Mouse (Mus musculus) MEL (cell line): ENCODE measurements around the gene Cby3. TPM values are rescaled to one million over a fixed set of nuclear protein-coding genes. Genes with fewer than 3 reads are reported as not detected.

Source experiments
- DNase-seq: peaks from one replicate; pipeline ENCODE4 v3.0.0; 2011; ENCODE audit warnings: low read depth, low spot score
- H3K27ac ChIP-seq: 2 replicates; pipeline ENCODE4 v1.5.1; 2012; ENCODE audit warnings: low read depth, mild to moderate bottlenecking, control low read depth, low read length, moderate library complexity; ENCODE audit not compliant: control insufficient read depth
- H3K27me3 ChIP-seq, 2 experiments: fragments of 150-350 bp in 1 of 2; sonication (generic) in 1 of 2; 2 replicates each; pipeline ENCODE4 v1.6.1; 2012; ENCODE audit warnings: low read length in 2 of 2, mild to moderate bottlenecking in 2 of 2, improper control_type of control experiment in 1 of 2, moderate library complexity in 1 of 2; ENCODE audit not compliant: insufficient read depth in 2 of 2, control insufficient read depth in 1 of 2
- H3K36me3 ChIP-seq, 2 experiments: 2 replicates each; pipeline ENCODE4 v1.6.1; 2012 to 2014; ENCODE audit warnings: low read length in 2 of 2, improper control_type of control experiment in 1 of 2, inconsistent platforms in 1 of 2, mild to moderate bottlenecking in 1 of 2; ENCODE audit not compliant: insufficient read depth in 2 of 2, control insufficient read depth in 1 of 2
- H3K4me1 ChIP-seq, 2 experiments: fragments of 150-350 bp in 1 of 2; sonication (generic) in 1 of 2; 2 replicates each; pipeline ENCODE4 v1.6.1; 2012; ENCODE audit warnings: low read length in 2 of 2, improper control_type of control experiment in 1 of 2, mild to moderate bottlenecking in 1 of 2; ENCODE audit not compliant: insufficient read depth in 2 of 2, control insufficient read depth in 1 of 2
- H3K4me3 ChIP-seq, 2 experiments: fragments of 150-350 bp in 1 of 2; sonication (generic) in 1 of 2; 2 replicates each; pipeline ENCODE4 v1.5.1; 2012; ENCODE audit warnings: low read depth in 2 of 2, low read length in 2 of 2, mild to moderate bottlenecking in 2 of 2, moderate library complexity in 2 of 2, control low read depth in 1 of 2, improper control_type of control experiment in 1 of 2; ENCODE audit not compliant: control insufficient read depth in 1 of 2, insufficient read depth in 1 of 2
- H3K79me2 ChIP-seq: 2 replicates; pipeline ENCODE4 v1.6.1; 2012; ENCODE audit warnings: mild to moderate bottlenecking, low read length, moderate library complexity; ENCODE audit not compliant: control insufficient read depth, poor library complexity, insufficient read depth
- H3K9ac ChIP-seq: 2 replicates; pipeline ENCODE4 v1.6.1; 2012; ENCODE audit warnings: low read depth, mild to moderate bottlenecking, control low read depth, low read length, moderate library complexity; ENCODE audit not compliant: control insufficient read depth, poor library complexity, severe bottlenecking
- H3K9me3 ChIP-seq: fragments of 150-350 bp; sonication (generic); replicated peaks from 2 replicates; pipeline ENCODE4 v1.6.1; 2012; ENCODE audit warnings: mild to moderate bottlenecking, low read length, improper control_type of control experiment, moderate library complexity; ENCODE audit not compliant: insufficient read depth
- CHD1 ChIP-seq: IDR thresholded peaks from 2 replicates; pipeline ENCODE4 v1.6.1; 2012; ENCODE audit warnings: low read depth, mild to moderate bottlenecking, inconsistent platforms, low read length, improper control_type of control experiment
- CHD2 ChIP-seq: IDR thresholded peaks from 2 replicates; pipeline ENCODE4 v1.6.1; 2011; ENCODE audit warnings: low read length, improper control_type of control experiment
- E2F4 ChIP-seq: IDR thresholded peaks from 2 replicates; pipeline ENCODE4 v1.6.1; 2011; ENCODE audit warnings: low read depth, low read length, improper control_type of control experiment, borderline replicate concordance
- EP300 ChIP-seq, 2 experiments: IDR thresholded peaks; 2 replicates each; pipeline ENCODE4 v1.6.1; 2011; ENCODE audit warnings: improper control_type of control experiment in 2 of 2, low read length in 2 of 2, low read depth in 1 of 2, mild to moderate bottlenecking in 1 of 2
- ETS1 ChIP-seq: IDR thresholded peaks from 2 replicates; pipeline ENCODE4 v1.6.1; 2012; ENCODE audit warnings: low read depth, mild to moderate bottlenecking, inconsistent platforms, low read length, improper control_type of control experiment, moderate library complexity
- GABPA ChIP-seq: IDR thresholded peaks from 2 replicates; pipeline ENCODE4 v1.6.1; 2012; ENCODE audit warnings: low read depth, mild to moderate bottlenecking, inconsistent platforms, low read length, improper control_type of control experiment, moderate library complexity
- GATA1 ChIP-seq: IDR thresholded peaks from 2 replicates; pipeline ENCODE4 v1.6.1; 2011; ENCODE audit warnings: low read depth, low read length, improper control_type of control experiment
- JUND ChIP-seq: IDR thresholded peaks from 2 replicates; pipeline ENCODE4 v1.6.1; 2011; ENCODE audit warnings: low read depth, mild to moderate bottlenecking, improper control_type of control experiment, low read length
- MAFK ChIP-seq: IDR thresholded peaks from 2 replicates; pipeline ENCODE4 v1.6.1; 2011; ENCODE audit warnings: low read depth, mild to moderate bottlenecking, low read length, improper control_type of control experiment, borderline replicate concordance
- MAX ChIP-seq: IDR thresholded peaks from 2 replicates; pipeline ENCODE4 v1.6.1; 2011; ENCODE audit warnings: low read length, improper control_type of control experiment
- MAZ ChIP-seq: IDR thresholded peaks from 2 replicates; pipeline ENCODE4 v1.6.1; 2012; ENCODE audit warnings: low read depth, mild to moderate bottlenecking, inconsistent platforms, low read length, improper control_type of control experiment
- MXI1 ChIP-seq: IDR thresholded peaks from 2 replicates; pipeline ENCODE4 v1.6.1; 2011; ENCODE audit warnings: mild to moderate bottlenecking, low read depth, low read length, improper control_type of control experiment
- MYB ChIP-seq: IDR thresholded peaks from 2 replicates; pipeline ENCODE4 v1.6.1; 2011; ENCODE audit warnings: mild to moderate bottlenecking, low read depth, low read length, improper control_type of control experiment
- MYC ChIP-seq: IDR thresholded peaks from 2 replicates; pipeline ENCODE4 v1.6.1; 2011; ENCODE audit warnings: low read depth, mild to moderate bottlenecking, low read length, improper control_type of control experiment, moderate library complexity
- NELFE ChIP-seq: IDR thresholded peaks from 2 replicates; pipeline ENCODE4 v1.6.1; 2011; ENCODE audit warnings: low read depth, low read length, improper control_type of control experiment
- NRF1 ChIP-seq: IDR thresholded peaks from 2 replicates; pipeline ENCODE4 v1.6.1; 2014; ENCODE audit warnings: low read depth, mild to moderate bottlenecking, inconsistent platforms, low read length, improper control_type of control experiment, moderate library complexity; ENCODE audit not compliant: poor library complexity, insufficient read depth, severe bottlenecking
- POLR2A ChIP-seq, 2 experiments: IDR thresholded peaks; 2 replicates each; pipeline ENCODE4 v1.6.1; 2011 to 2012; ENCODE audit warnings: low read length in 2 of 2, mild to moderate bottlenecking in 2 of 2, control low read depth in 1 of 2, improper control_type of control experiment in 1 of 2, low read depth in 1 of 2, moderate library complexity in 1 of 2; ENCODE audit not compliant: control insufficient read depth in 1 of 2, insufficient read depth in 1 of 2, poor library complexity in 1 of 2
- POLR2AphosphoS2 ChIP-seq: IDR thresholded peaks from 2 replicates; pipeline ENCODE4 v1.6.1; 2011; ENCODE audit warnings: low read length, improper control_type of control experiment
- POLR2AphosphoS5 ChIP-seq: IDR thresholded peaks from 2 replicates; pipeline ENCODE4 v1.6.1; 2012; ENCODE audit warnings: low read depth, borderline replicate concordance, mild to moderate bottlenecking, inconsistent platforms, low read length, moderate library complexity, mixed read lengths
- TAL1 ChIP-seq: IDR thresholded peaks from 2 replicates; pipeline ENCODE4 v1.6.1; 2012; ENCODE audit warnings: mild to moderate bottlenecking, inconsistent platforms, low read length, moderate library complexity, mixed read lengths
- TBP ChIP-seq: IDR thresholded peaks from 2 replicates; pipeline ENCODE4 v1.8.0; 2011; ENCODE audit warnings: low read depth, low read length, improper control_type of control experiment
- TCF12 ChIP-seq: IDR thresholded peaks from 2 replicates; pipeline ENCODE4 v1.6.1; 2014; ENCODE audit warnings: low read depth, mild to moderate bottlenecking, inconsistent platforms, low read length, improper control_type of control experiment, moderate library complexity
- UBTF ChIP-seq: IDR thresholded peaks from 2 replicates; pipeline ENCODE4 v1.6.1; 2012; ENCODE audit warnings: low read depth, mild to moderate bottlenecking, inconsistent platforms, low read length, improper control_type of control experiment, moderate library complexity, borderline replicate concordance; ENCODE audit not compliant: insufficient read depth
- USF1 ChIP-seq: IDR thresholded peaks from 2 replicates; pipeline ENCODE4 v1.6.1; 2014; ENCODE audit warnings: low read depth, mild to moderate bottlenecking, inconsistent platforms, low read length, improper control_type of control experiment, moderate library complexity
- USF2 ChIP-seq, 2 experiments: IDR thresholded peaks; 2 replicates each; pipeline ENCODE4 v1.6.1; 2011 to 2012; ENCODE audit warnings: improper control_type of control experiment in 2 of 2, low read length in 2 of 2, borderline replicate concordance in 1 of 2, inconsistent platforms in 1 of 2, low read depth in 1 of 2, mild to moderate bottlenecking in 1 of 2; ENCODE audit not compliant: insufficient read depth in 1 of 2
- ZC3H11A ChIP-seq: IDR thresholded peaks from 2 replicates; pipeline ENCODE4 v1.6.1; 2012; ENCODE audit warnings: low read depth, mild to moderate bottlenecking, inconsistent platforms, low read length, improper control_type of control experiment
- ZMIZ1 ChIP-seq: IDR thresholded peaks from 2 replicates; pipeline ENCODE4 v1.6.1; 2012; ENCODE audit warnings: low read depth, mild to moderate bottlenecking, inconsistent platforms, low read length, improper control_type of control experiment, moderate library complexity
- polyA plus RNA-seq, 2 experiments: library from polyadenylated mRNA; stranded (reverse) in 1 of 2; unstranded in 1 of 2; fragments of >175 nt in 1 of 2; fragments of >200 nt in 1 of 2; gene quantifications; 2 replicates each; pipeline versions ENCODE4 v1.2.1 to v1.2.4; 2012; ENCODE audit warnings: low replicate concordance in 2 of 2, low read depth in 1 of 2; ENCODE audit not compliant: insufficient read length in 2 of 2, insufficient read depth in 1 of 2, missing spikeins in 1 of 2
- total RNA-seq: library from RNA; depleted of rRNA; stranded (reverse); fragments of 300-350 nt; gene quantifications from 2 replicates; pipeline ENCODE4 v1.2.3, GENCODE M21; 2012

Cby3 gene
- total and polyA plus RNA-seq, 3 experiments: 0.23 to 0.31 TPM; not detected in 1

DNA sequence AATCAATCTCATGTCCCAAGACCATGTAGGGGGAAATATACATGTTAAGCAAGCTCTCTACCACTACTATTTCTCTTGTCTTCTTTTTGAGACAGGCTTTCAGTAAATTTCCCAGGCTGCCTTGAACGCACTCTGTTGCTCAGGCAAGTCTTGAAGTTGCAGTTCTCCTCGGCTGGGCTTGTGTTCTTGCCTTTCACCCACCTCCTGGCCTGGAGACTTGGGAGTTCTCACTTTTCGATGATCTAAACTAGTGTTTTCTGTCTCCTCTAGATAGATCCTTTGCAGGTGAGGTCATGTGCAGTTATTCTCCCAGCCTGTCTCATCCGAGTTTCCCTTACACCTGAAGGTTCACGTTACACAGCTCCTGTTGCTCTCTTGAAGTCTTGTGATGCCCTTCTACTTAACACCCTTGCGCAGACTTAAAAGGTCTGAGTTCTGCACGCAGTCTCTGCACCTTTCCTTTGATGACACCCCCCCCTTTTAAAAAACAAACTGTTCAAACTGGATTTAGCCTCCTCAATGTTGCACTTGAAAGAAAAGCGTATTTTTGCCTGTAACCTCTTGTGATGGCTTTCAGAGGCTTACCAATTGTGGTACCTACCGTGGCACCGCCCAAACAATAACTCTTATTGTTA, 22.0 kb downstream of the Cby3 start:
- Histone ChIP-seq H3K27me3 (no peaks in the 10 kb centered on the region), H3K79me2 (peaks cover 28% of the 10 kb centered on the region), H3K4me3 (peak overlapping the region; percentile 68 to 69), H3K4me1 (peaks cover 3 to 15% of the 10 kb centered on the region in 2 experiments; a peak in 3 of 4 replicates), H3K27ac (peak overlapping the region; percentile 98), H3K9me3 (no peaks in the 10 kb centered on the region), H3K9ac (peak overlapping the region; percentile 91), H3K36me3 (peaks cover 26 to 27% of the 10 kb centered on the region in 2 experiments)
- TF ChIP-seq MAX (no peak), MYC (0 out of 2 replicates have a peak, but pooled peaks have one; percentile 11)
- DNase-seq: peak; percentile 60

DNA sequence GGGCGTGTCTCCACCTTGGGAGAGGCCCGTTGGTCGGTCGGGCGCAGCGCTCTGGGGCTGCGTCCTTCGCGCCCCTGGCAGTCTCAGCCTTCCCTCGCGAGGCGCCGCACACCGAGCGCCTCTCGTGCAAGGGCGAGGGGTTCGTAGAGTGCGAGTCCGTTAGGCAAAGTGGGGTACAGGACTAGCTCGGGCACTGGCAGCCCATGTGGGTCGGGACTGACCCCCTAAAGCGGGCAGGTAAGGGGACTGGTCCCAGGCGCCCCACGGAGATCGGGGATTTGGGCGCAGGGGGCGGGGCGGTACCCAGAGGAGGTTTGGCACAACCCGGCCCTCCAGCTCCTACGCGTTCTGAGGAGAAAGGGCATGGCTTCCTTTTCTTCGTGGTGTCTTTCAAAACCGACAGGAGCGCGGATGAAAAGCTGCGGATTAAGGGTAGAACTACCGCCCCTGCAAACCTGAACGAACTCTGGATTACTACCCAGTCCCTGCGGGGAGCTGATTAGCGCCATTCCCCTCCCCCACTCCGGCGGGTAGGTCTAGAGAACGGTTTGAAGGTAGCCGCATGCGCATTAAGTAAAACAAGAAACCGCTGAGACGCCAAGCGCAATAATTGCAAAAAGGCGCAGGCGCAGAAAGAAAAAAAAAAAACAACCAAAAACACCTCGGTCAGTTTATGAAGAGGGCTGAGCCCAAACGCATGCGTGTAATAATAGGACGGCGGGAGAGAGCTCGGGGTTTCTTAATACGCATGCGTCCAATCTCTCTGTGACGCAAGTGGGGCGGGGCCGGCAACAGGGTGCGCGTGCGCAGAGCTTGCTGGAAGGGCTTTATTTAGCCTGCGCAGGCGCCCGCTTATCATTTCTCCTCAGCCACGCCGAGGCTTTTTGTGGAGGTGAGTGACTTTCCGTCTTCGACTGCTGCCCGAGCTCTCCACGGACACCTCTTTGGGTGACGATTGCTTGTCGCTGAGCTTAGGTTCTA, 22.9 kb downstream of the Cby3 start, which contains the start of gene Hnrnph1:
TSS of gene Hnrnph1 (plus strand) at position 80 of the 981 bp plus-strand sequence.
- H3K4me3 ChIP-seq: peak within 1 kb of the TSS; percentile 69 to 93
- TF ChIP-seq EP300 (IDR thresholded peaks at IDR 0.05; ENCODE audit: low read depth in 1 of 2, low read length in 2 of 2): peak in 1 of 2 experiments; percentile 87; a peak in 2 of 4 replicates
- peak; percentile 87 for TF ChIP-seq GATA1
- peak; percentile 35; the same call in 1 of the 2 replicates for TF ChIP-seq TAL1
- TF ChIP-seq ETS1: peak; percentile 60
- peak; percentile 80 for TF ChIP-seq CHD2
- TF ChIP-seq TCF12: peak; percentile 75
- peak; percentile 97 for TF ChIP-seq MYB
- TF ChIP-seq USF1: no peak
- TF ChIP-seq NRF1: peak; percentile 91; the same call in 1 of the 2 replicates
- TF ChIP-seq CHD1: no peak
- TF ChIP-seq MYC: peak; percentile 96
- TF ChIP-seq MAFK: no peak
- TF ChIP-seq USF2 (IDR thresholded peaks at IDR 0.05; ENCODE audit: borderline replicate concordance in 1 of 2, insufficient read depth in 1 of 2, low read depth in 1 of 2, low read length in 2 of 2): no peak
- TF ChIP-seq ZC3H11A: no peak
- TF ChIP-seq NELFE: peak; percentile 100
- peak; percentile 81; the same call in 1 of the 2 replicates for TF ChIP-seq MXI1
- peak; percentile 99 to 100 for TF ChIP-seq POLR2A (IDR thresholded peaks at IDR 0.05; ENCODE audit: control insufficient read depth in 1 of 2, insufficient read depth in 1 of 2, low read depth in 1 of 2, low read length in 2 of 2, poor library complexity in 1 of 2)
- TF ChIP-seq UBTF: peak; percentile 54; the same call in 1 of the 2 replicates
- TF ChIP-seq POLR2AphosphoS5: peak; percentile 97
- TF ChIP-seq MAZ: 0 out of 2 replicates have a peak, but pooled peaks have one; percentile 48
- peak; percentile 99 for TF ChIP-seq TBP
- no peak for TF ChIP-seq GABPA
- TF ChIP-seq POLR2AphosphoS2: peak; percentile 100
- TF ChIP-seq JUND: no peak
- TF ChIP-seq E2F4: peak; percentile 84
- TF ChIP-seq ZMIZ1: peak; percentile 100

More for the DNA sequence above, 22.9 kb downstream of the Cby3 start, which contains the start of gene Hnrnph1:
- peaks cover 0 to 15% of the 10 kb centered on the region in 2 experiments; a peak in 3 of 4 replicates for H3K4me1 ChIP-seq
- no peaks in the 10 kb centered on the region for H3K27me3 ChIP-seq
- peak; percentile 100 for DNase-seq
- peaks cover 31% of the 10 kb centered on the region for H3K79me2 ChIP-seq
- H3K36me3 ChIP-seq: peaks cover 29 to 37% of the 10 kb centered on the region in 2 experiments
- peak within 1 kb of the TSS; percentile 98 for H3K9ac ChIP-seq
- H3K9me3 ChIP-seq: no peaks in the 10 kb centered on the region
- H3K27ac ChIP-seq: peak within 1 kb of the TSS; percentile 99
